16 mouse cellular contexts compared by ENCODE assay signal in genomic region chr9:66043241-66043640, GRCm38 (mm10).
"Had no signal": no experiment of that assay in that cellular context is flagged by ENCODE, and none has a peak within 500 bp of the region (broad histone marks: within the 10 kb centered on the region; RNA-seq: fewer than 3 reads in every experiment).

No protein-coding gene starts in this region.

- H3K9ac ChIP-seq: neural tube, embryonic 13.5 days; neural tube, embryonic 15.5 days; stomach, embryonic 15.5 days had no signal

- H3K4me2 ChIP-seq: neural tube, embryonic 13.5 days; neural tube, embryonic 15.5 days; stomach, embryonic 15.5 days had no signal

- H3K36me3 ChIP-seq: stomach, embryonic 15.5 days had no signal

- H3K27me3 ChIP-seq: neural tube, embryonic 13.5 days; neural tube, embryonic 15.5 days; stomach, embryonic 15.5 days had no signal

- H3K4me1 ChIP-seq: neural tube, embryonic 13.5 days; neural tube, embryonic 15.5 days; stomach, embryonic 15.5 days had no signal

- H3K9me3 ChIP-seq: neural tube, embryonic 13.5 days; neural tube, embryonic 15.5 days; stomach, embryonic 15.5 days had no signal

- DNase-seq: retina, postnatal 1 day; right cerebral cortex, adult 18-20 months; right cerebral cortex, postnatal 14 days; right cerebral cortex, postnatal 25 days; right cerebral cortex, postnatal 4 days; spleen, adult 18-20 months; thymus, adult 18-20 months; thymus, adult 2 months; thymus, postnatal 14 days; thymus, postnatal 25 days; thymus, postnatal 36 days; thymus, postnatal 4 days had no signal

- H3K4me3 ChIP-seq: neural tube, embryonic 13.5 days; neural tube, embryonic 15.5 days; stomach, embryonic 15.5 days had no signal

- H3K27ac ChIP-seq: neural tube, embryonic 13.5 days; neural tube, embryonic 15.5 days; stomach, embryonic 15.5 days; stomach, postnatal 0 days had no signal
